Mouse (Mus musculus) right cerebral cortex, adult 2 months (tissue): ENCODE results near the gene Maats1.
"Not testable (repeated sequence)": the region's sequence is repeated elsewhere in the genome, so short reads cannot be mapped to it uniquely, and the experiment has no call there.

ENCODE experiments used
- DNase-seq, 2 experiments: peaks; one replicate each; pipeline ENCODE4 v3.0.0; 2021 to 2022; ENCODE audit warnings: low spot score in 2 of 2

Gene Maats1

GRCm38 (mm10) chr16:38348217-38348761, 6.3 kb upstream of the Maats1 start:
- DNase-seq, result no peak

GRCm38 (mm10) chr16:38347588-38347987, 5.6 kb upstream of the Maats1 start:
- no peak for DNase-seq

- DNase-seq, result peak; percentile 91 to 97
These were observed 4.8 kb upstream of the Maats1 start, which contains the start of the genes Cox17 and Gm21987 for GRCm38 (mm10) chr16:38346529-38347325. TSS of gene Cox17 (plus strand) at chr16:38346991. TSS of gene Gm21987 (plus strand) at chr16:38347040.

- no peak for DNase-seq
These were observed 3.2 kb upstream of the Maats1 start for GRCm38 (mm10) chr16:38344941-38345725.

GRCm38 (mm10) chr16:38338077-38338476, 3.9 kb downstream of the Maats1 start:
- DNase-seq, result not testable (repeated sequence)

GRCm38 (mm10) chr16:38334431-38334830, 7.5 kb downstream of the Maats1 start:
- DNase-seq, result no peak

GRCm38 (mm10) chr16:38329340-38329739, 12.6 kb downstream of the Maats1 start:
- DNase-seq, result no peak

GRCm38 (mm10) chr16:38326778-38327397, 15.1 kb downstream of the Maats1 start:
- no peak for DNase-seq

- no peak for DNase-seq
These were observed 17.6 kb downstream of the Maats1 start for GRCm38 (mm10) chr16:38324311-38324710.

GRCm38 (mm10) chr16:38321452-38321935, 20.4 kb downstream of the Maats1 start:
- DNase-seq, result peak; percentile 67 to 71

- no peak for DNase-seq
These were observed 22.9 kb downstream of the Maats1 start for GRCm38 (mm10) chr16:38319087-38319486.

GRCm38 (mm10) chr16:38318492-38318891, 23.5 kb downstream of the Maats1 start:
- DNase-seq, result no peak

- no peak for DNase-seq
These were observed 33.7 kb downstream of the Maats1 start for GRCm38 (mm10) chr16:38308195-38308594.

GRCm38 (mm10) chr16:38307651-38308050, 34.3 kb downstream of the Maats1 start:
- no peak for DNase-seq

GRCm38 (mm10) chr16:38307221-38307605, 34.7 kb downstream of the Maats1 start:
- no peak for DNase-seq

GRCm38 (mm10) chr16:38306571-38307220, 35.2 kb downstream of the Maats1 start:
- DNase-seq, result no peak

GRCm38 (mm10) chr16:38304460-38305194, 37.3 kb downstream of the Maats1 start:
- DNase-seq, result no peak

GRCm38 (mm10) chr16:38302367-38302766, 39.6 kb downstream of the Maats1 start:
- DNase-seq, result no peak

- no peak for DNase-seq
These were observed 43.5 kb downstream of the Maats1 start for GRCm38 (mm10) chr16:38298410-38298809.

- peak; percentile 8 to 18 for DNase-seq
These were observed 46.5 kb downstream of the Maats1 start for GRCm38 (mm10) chr16:38295349-38295930.
